Comparison of ENCODE assay signal across 20 mouse cellular contexts in genomic region chr10:108535922-108536321, GRCm38 (mm10).
DNase-seq lines count a peak whose midpoint lies in the region; ATAC-seq and TF ChIP-seq lines count a peak whose summit lies in the region.
"Had no signal": no experiment of that assay in that cellular context is flagged by ENCODE, and none has a peak within 500 bp of the region (broad histone marks: within the 10 kb centered on the region; RNA-seq: fewer than 3 reads in every experiment).

No protein-coding gene starts in this region.

- H3K9ac ChIP-seq in heart, embryonic 15.5 days: no peak overlapping the region
- no peak overlapping the region for H3K9ac ChIP-seq in lung, embryonic 14.5 days
- no peak overlapping the region for H3K9ac ChIP-seq in lung, postnatal 0 days (replicated peaks; ENCODE audit: low read depth)
- H3K9ac ChIP-seq in stomach, embryonic 15.5 days: no peak overlapping the region
- H3K9ac ChIP-seq: embryonic facial prominence, embryonic 13.5 days; forebrain, postnatal 0 days; liver, embryonic 14.5 days had no signal

- intact Hi-C loops in heart, postnatal 14 days (cut with DNase I): loop anchor here (5.0 kb wide), 2 partner anchors 89 to 734 kb away; no protein-coding TSS in a partner anchor

- peak overlapping the region; percentile 50 for H3K27ac ChIP-seq in heart, embryonic 15.5 days
- H3K27ac ChIP-seq in lung, embryonic 14.5 days (ENCODE audit: low read depth): peak overlapping the region; percentile 21; the same call in 1 of the 2 replicates
- H3K27ac ChIP-seq in lung, postnatal 0 days (ENCODE audit: low read length): no peak overlapping the region
- peak overlapping the region; percentile 23; the same call in 1 of the 2 replicates for H3K27ac ChIP-seq in stomach, embryonic 15.5 days
- H3K27ac ChIP-seq: embryonic facial prominence, embryonic 13.5 days; hindbrain, postnatal 0 days; liver, embryonic 14.5 days had no signal

- peaks cover 20% of the 10 kb centered on the region for H3K4me1 ChIP-seq in heart, embryonic 15.5 days (replicated peaks)
- no peaks in the 10 kb centered on the region for H3K4me1 ChIP-seq in lung, embryonic 14.5 days (ENCODE audit: insufficient read depth)
- H3K4me1 ChIP-seq in lung, postnatal 0 days (ENCODE audit: insufficient read depth, low read depth, low read length): no peaks in the 10 kb centered on the region
- no peaks in the 10 kb centered on the region; the same call in 1 of the 2 replicates for H3K4me1 ChIP-seq in stomach, embryonic 15.5 days

- H3K4me3 ChIP-seq in heart, embryonic 15.5 days: no peak overlapping the region
- no peak overlapping the region for H3K4me3 ChIP-seq in lung, embryonic 14.5 days (ENCODE audit: low read depth, low read length)
- H3K4me3 ChIP-seq in lung, postnatal 0 days (ENCODE audit: low read depth, low read length): no peak overlapping the region
- H3K4me3 ChIP-seq in stomach, embryonic 15.5 days (replicated peaks): no peak overlapping the region
- H3K4me3 ChIP-seq: embryonic facial prominence, embryonic 13.5 days had no signal

- peak; percentile 57; the same call in 1 of the 2 replicates for ATAC-seq in heart, embryonic 15.5 days (replicated peaks; ENCODE audit: insufficient number of reproducible peaks, insufficient read depth, low FRiP score, low read depth)
- no peak for ATAC-seq in lung, embryonic 14.5 days (ENCODE audit: insufficient read depth)
- ATAC-seq in lung, postnatal 0 days: no peak
- no peak for ATAC-seq in stomach, embryonic 15.5 days (ENCODE audit: insufficient read depth, low FRiP score, low read depth)
- ATAC-seq: CD4-positive, CD25-positive, alpha-beta regulatory T cell, adult 4 months; forebrain, postnatal 0 days; hindbrain, postnatal 0 days; midbrain, embryonic 16.5 days had no signal

- H3K4me2 ChIP-seq in heart, embryonic 15.5 days: no peak overlapping the region
- no peak overlapping the region for H3K4me2 ChIP-seq in lung, embryonic 14.5 days
- H3K4me2 ChIP-seq in lung, postnatal 0 days (replicated peaks; ENCODE audit: low read depth, low read length): no peak overlapping the region
- no peak overlapping the region for H3K4me2 ChIP-seq in stomach, embryonic 15.5 days
- H3K4me2 ChIP-seq: embryonic facial prominence, embryonic 13.5 days had no signal

- no peaks in the 10 kb centered on the region for H3K9me3 ChIP-seq in heart, embryonic 15.5 days (replicated peaks)
- no peaks in the 10 kb centered on the region for H3K9me3 ChIP-seq in lung, embryonic 14.5 days (ENCODE audit: low read depth, low read length)
- no peaks in the 10 kb centered on the region for H3K9me3 ChIP-seq in lung, postnatal 0 days (ENCODE audit: low read length)
- no peaks in the 10 kb centered on the region for H3K9me3 ChIP-seq in stomach, embryonic 15.5 days
- H3K9me3 ChIP-seq: embryonic facial prominence, embryonic 13.5 days had no signal

- H3K27me3 ChIP-seq in heart, embryonic 15.5 days: no peaks in the 10 kb centered on the region
- H3K27me3 ChIP-seq in lung, embryonic 14.5 days (ENCODE audit: insufficient read depth, low read length): no peaks in the 10 kb centered on the region
- no peaks in the 10 kb centered on the region for H3K27me3 ChIP-seq in lung, postnatal 0 days (replicated peaks; ENCODE audit: insufficient read depth, low read length)
- no peaks in the 10 kb centered on the region for H3K27me3 ChIP-seq in stomach, embryonic 15.5 days (replicated peaks)
- H3K27me3 ChIP-seq: embryonic facial prominence, embryonic 13.5 days had no signal

- no peak for DNase-seq in heart, postnatal 14 days
- peak; percentile 60 for DNase-seq in lung, embryonic 14.5 days
- no peak for DNase-seq in lung, postnatal 0 days (ENCODE audit: low spot score)
- peak; percentile 71 for DNase-seq in R1 (ENCODE audit: low read depth, low spot score)
- DNase-seq in neural tube, embryonic 10.5 days (ENCODE audit: extremely low spot score, low spot score): no peak
- DNase-seq in right cerebral cortex, postnatal 25 days: no peak
- DNase-seq: adrenal gland, postnatal 14 days; cerebellum, adult 11-12 months; cerebellum, postnatal 25 days; forebrain, postnatal 0 days; kidney, adult 2 months; lung, postnatal 14 days; thymus, postnatal 4 days had no signal

- TF ChIP-seq CTCF in lung, embryonic 14.5 days (IDR thresholded peaks at IDR 0.05; ENCODE audit: low read depth): no peak
- TF ChIP-seq CTCF in lung, postnatal 0 days (IDR thresholded peaks at IDR 0.05): no peak

- H3K36me3 ChIP-seq in heart, embryonic 15.5 days: no peaks in the 10 kb centered on the region
- no peaks in the 10 kb centered on the region for H3K36me3 ChIP-seq in lung, embryonic 14.5 days (ENCODE audit: insufficient read depth)
- no peaks in the 10 kb centered on the region for H3K36me3 ChIP-seq in lung, postnatal 0 days (ENCODE audit: insufficient read depth, low read length)
- H3K36me3 ChIP-seq in stomach, embryonic 15.5 days: no peaks in the 10 kb centered on the region
- H3K36me3 ChIP-seq: embryonic facial prominence, embryonic 13.5 days had no signal

- 24% methylated on average over 5 of the region's 5 CpGs for WGBS in heart, embryonic 15.5 days
- WGBS in lung, embryonic 14.5 days: 38% methylated on average over 5 of the region's 5 CpGs
- WGBS in lung, postnatal 0 days: 39% methylated on average over 5 of the region's 5 CpGs
- WGBS in stomach, embryonic 15.5 days: 43% methylated on average over 5 of the region's 5 CpGs

- TF ChIP-seq EP300 in lung, postnatal 0 days (IDR thresholded peaks at IDR 0.05): no peak

Comparison
In these comparisons a context has a peak if more than half of its experiments do, and no peak if none do; other contexts are left out.
1. DNase-seq: peak in lung, embryonic 14.5 days (single experiment) and R1 (single experiment); none in heart, postnatal 14 days (0 of 2), lung, postnatal 0 days (single experiment), neural tube, embryonic 10.5 days (single experiment) and right cerebral cortex, postnatal 25 days (single experiment).